Mouse (Mus musculus): ENCODE measurements around the gene Slamf7.

The Slamf7 gene

GRCm38 (mm10) chr1:171637101-171637500, 15.7 kb downstream of the Slamf7 start:
- 78% methylated on average over 8 of the region's 8 CpGs for WGBS

- whole genome bisulfite sequencing, result 80% methylated on average over 6 of the region's 6 CpGs
Observed at GRCm38 (mm10) chr1:171635696-171636095, 17.1 kb downstream of the Slamf7 start.

- 33% methylated on average over 2 of the region's 2 CpGs for WGBS
Observed at GRCm38 (mm10) chr1:171631447-171631846, 21.4 kb downstream of the Slamf7 start.

GRCm38 (mm10) chr1:171630912-171631311, 21.9 kb downstream of the Slamf7 start:
- 33% methylated on average over 4 of the region's 4 CpGs for WGBS

DNA sequence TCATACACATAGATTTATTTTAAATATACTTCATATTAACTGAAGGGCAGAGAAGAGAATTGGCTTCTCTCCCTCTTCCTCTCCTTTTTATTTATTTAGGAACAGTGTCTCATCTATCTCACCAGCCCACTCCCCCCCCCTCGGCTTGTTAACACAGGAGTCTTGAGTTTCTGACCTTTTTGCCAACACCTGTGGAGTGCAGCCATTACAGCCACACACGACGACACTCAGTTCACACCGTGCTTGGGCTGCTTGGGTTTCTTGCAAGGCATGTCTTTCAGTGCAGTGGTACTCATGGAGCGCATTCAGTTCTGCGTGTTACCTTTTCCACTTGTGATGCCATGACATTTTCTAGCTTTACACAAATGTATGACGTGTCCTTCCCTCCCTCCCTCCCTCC, 22.8 kb downstream of the Slamf7 start:
- 80% methylated on average over 7 of the region's 7 CpGs for WGBS

DNA sequence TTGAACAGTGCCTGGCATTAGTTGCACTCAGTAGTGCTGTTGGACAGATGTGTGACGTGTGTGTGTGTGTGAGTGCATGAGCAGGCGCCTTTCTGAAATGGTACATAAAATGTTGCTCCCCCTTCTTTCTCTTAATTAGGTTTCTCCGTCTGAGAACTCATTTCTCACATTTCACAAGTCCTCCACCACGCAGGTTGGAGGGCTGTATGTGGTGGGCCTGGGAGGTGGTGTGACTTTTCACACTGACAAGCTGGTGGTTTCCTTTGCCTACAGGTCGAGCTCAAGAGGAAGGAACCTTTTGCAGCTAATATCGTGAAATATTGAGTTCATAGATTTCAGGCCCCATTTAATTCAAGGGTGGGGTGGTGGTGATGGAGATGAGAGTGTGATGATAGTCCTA, 23.7 kb downstream of the Slamf7 start:
- 81% methylated on average over 6 of the region's 6 CpGs for WGBS

- 51% methylated on average over 3 of the region's 3 CpGs for WGBS
Observed at GRCm38 (mm10) chr1:171627801-171628200, 25.0 kb downstream of the Slamf7 start.

DNA sequence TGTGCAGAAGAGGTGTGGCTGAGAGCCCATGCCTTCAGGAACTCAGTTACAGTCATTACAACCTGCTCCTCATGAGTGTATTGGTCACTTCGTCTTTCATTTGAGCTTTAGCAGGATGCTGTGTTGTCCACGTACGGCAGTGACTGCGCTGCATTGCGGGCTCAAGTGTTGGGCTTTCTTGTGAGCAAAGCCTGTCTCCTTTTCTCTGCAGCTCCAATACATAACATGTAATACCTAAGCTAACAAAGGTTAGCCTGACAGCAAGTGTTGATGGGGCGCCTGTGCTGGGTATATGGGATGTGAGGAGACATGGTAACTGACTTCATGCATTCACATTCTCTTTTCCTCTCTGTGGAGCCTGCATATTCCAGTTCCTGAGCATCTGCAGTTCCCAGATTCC, 32.7 kb downstream of the Slamf7 start:
- WGBS, result 92% methylated on average over 6 of the region's 6 CpGs

DNA sequence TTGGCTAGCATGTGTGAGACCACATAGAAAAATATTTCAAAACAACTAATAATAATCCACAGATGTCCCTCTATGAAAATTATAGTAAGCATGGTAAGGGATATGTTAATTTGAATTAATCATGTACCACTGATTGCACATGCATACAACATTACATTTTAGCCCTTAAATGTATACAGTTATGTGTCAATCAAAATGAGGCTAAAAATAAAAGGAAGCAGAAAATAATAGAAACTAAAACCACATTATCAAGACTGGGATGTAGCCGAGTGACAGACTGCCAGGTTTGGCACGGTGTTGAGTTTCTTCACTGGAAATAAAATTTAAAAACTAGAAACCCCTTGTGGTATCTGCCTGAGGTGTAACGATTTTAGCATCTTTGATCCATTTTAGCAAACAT, 33.2 kb downstream of the Slamf7 start:
- 67% methylated on average over 3 of the region's 3 CpGs for WGBS

GRCm38 (mm10) chr1:171619001-171619400, 33.8 kb downstream of the Slamf7 start:
- 52% methylated on average over 8 of the region's 8 CpGs for WGBS

DNA sequence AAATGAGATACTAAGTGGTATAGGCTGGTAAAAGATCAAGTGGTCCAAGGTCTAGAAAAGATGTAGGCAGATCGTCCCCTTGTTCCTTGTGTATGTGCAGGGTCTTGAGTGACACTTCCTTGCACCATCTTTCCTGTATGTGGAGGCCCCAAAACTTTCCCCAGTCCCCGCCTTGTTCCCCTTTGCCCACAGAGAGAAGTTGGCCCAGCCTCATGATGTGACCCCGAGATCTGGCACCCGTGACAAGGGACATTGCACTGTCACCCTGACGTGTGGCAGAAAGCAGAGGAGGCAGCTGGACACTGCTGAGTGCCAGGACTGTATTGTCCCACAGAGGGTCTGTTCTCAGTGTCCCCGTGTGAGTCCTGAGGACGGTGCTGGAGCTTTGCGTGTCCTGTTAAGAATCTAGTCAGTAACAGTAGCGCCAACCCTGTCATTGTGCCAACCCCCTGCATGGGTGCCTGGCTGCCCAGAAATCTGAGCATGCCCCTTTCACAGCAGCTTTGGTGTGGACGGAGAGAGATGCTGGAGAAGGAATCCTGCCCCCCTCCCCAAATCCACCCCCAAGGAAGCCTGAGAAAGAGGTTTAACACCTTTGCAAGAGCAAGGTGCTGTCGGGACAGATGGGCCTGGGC, 35.8 kb downstream of the Slamf7 start:
- WGBS, result 66% methylated on average over 11 of the region's 11 CpGs

- 39% methylated on average over 2 of the region's 2 CpGs for WGBS
Observed at GRCm38 (mm10) chr1:171613962-171614361, 38.9 kb downstream of the Slamf7 start.

DNA sequence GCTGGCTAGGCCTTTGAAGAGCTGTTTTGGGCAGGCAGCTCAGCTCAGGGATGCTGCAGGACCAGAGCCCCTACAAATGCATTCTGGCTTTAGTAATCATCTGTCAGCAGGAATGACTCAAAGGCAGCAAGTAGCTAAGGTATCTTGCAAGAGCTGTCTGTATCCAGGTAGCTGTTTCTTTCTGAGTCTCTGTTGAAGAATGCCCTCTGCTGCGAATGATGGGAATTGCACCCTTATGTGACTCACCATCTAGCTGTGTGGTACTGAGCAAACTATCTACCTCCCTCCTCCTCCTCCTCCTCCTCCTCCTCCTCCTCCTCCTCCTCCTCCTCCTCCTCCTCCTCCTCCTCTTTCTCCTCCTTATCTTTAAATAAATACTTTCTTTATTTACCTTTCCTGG, 42.1 kb downstream of the Slamf7 start:
- WGBS, result 35% methylated on average over 1 of the region's 1 CpGs

DNA sequence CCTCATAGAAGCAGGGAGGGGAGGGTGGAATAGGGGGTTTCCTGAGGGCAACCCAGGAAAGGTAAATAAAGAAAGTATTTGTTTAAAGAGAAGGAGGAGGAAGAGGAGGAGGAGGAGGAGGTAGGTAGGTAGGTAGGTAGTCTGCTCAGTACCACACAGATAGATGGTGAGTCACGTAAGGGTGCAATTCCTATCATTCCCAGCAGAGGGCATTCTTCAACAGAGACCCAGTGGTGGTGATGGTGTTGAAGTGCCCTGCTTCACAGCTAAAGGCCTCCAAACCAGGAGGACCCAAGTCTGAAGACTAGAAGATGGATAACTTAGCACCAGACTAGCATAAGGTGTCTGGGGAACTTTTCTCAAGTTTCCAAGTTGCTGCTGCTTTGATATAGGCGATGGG, 42.8 kb downstream of the Slamf7 start:
- 98% methylated on average over 2 of the region's 2 CpGs for WGBS

DNA sequence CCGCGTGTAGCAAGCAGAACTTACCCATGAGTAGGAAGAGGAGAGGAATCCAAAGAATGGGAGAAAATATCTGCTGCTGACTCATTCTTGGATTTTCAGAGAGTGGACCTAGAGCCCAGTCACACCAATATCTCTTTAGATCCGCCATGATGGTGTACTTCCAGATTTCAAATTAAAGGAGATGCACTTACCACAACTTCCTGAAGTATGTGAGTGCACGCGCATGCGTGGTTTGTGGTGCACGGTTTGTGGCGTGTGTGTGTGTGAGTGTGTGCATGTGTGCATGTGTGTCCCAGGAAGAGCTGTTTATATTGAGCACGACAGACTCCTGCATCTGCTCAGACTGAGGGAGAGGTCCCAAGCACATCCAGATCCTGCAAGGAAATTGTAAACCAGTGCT, 45.7 kb downstream of the Slamf7 start, which contains the start of gene Ly9:
Gene Ly9, minus strand, starts transcription at position 235 of the 400 bp plus-strand sequence.
- 81% methylated on average over 9 of the region's 9 CpGs for WGBS

DNA sequence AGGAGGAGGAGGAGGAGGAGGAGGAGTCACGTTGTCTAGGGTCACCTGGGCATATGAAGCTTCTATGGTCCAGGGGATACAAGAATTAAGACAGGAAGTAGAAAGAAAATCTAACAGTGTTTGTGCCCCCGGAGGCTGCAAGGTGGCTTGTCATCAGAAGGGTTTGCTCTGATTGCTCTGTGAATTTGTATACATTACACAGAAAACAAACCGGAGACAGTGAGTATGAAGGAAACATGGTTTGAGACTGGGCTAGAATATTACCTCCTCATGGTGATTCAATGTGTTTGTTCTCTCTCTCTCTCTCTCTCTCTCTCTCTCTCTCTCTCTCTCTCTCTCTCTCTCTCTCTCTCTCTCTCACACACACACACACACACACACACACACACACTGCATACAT, 46.2 kb downstream of the Slamf7 start:
- WGBS, result 76% methylated on average over 3 of the region's 3 CpGs

DNA sequence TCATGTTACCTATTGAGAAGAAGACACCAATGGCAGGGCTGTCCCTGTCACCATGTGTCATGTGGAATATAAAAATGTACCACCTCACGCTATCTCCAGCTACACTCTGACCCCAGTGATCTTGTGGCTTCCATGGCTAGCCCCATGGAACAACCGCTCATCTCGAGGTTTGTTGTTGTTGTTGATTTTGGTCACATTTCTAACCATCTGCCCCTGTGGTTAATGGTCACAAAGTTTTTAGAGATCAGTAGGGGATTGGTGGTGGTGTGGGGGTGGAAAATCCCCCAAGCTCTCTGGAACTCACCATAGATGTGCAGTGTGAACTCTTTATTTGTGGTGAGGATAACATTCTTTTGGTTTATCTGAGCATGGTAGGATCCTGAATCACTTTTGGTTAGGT, 48.1 kb downstream of the Slamf7 start:
- whole genome bisulfite sequencing, result 88% methylated on average over 3 of the region's 3 CpGs

DNA sequence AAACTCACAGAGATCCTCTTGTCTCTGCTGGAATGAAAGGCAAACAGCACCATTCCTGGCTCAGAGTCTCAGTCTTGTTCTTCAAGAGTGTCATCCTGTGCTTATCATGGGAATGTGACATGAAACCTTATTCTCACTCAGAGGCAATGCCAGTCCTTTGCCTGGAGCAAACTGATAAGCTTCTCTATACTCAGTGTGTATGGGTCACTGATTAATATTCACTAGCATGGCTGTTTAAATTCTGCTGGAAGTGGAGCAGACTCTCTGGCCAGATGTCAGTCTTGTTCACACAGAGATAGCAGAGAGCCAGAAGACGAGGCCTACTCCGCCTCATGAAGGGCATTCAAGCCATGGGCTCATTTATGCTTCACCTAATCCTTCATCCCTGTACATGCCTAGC, 68.3 kb downstream of the Slamf7 start:
- WGBS, result 87% methylated on average over 2 of the region's 2 CpGs
